In the genomic region with DNA sequence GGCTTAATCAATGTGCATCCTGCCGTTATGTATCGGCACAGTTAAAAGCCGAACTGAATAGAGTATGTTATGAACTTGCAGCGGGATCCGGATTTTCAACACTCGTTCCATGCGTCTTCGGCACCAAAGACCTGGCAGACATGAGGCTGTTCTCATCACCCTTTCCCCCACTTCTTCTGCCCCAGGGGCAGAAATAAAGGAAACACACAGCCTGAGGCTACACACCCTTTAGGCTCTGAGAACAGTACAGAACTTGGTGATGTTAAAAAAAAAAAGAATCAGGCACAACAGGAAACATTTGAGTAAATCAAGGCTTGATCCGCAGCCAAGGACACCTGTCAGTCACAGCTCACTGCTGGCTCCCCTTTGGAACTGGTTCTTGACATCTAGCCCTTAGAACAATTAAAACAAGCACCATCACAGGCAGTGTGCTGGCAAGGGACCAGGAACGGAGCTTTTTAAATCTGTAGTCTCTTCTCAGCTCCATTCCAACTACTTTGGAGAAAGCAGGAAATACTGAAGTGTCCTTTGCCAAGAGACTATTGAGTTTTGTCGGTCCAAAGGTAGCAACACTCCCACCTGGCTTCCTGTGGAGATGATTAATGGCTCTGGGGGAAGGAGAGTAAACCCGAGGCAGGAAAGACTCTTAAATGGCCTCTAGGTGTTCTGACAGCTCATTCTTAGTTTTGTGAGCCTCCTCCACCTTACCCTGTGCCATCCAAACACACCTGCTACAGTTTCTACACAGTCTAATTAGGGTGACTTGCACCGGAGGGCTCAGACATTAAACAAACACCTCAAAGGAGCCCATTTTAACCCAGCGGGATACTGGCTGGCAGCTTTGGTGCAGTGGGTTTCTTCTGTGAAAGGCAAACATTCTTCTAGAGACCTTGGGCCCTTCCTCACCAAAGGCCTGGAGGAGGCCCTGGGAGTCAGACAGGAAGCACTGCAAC, we compare ENCODE assay signal across 9 mouse cellular contexts. TPM values are rescaled to one million over a fixed set of nuclear protein-coding genes. Genes with fewer than 3 reads are reported as not detected.
A peak's percentile ranks its signal among the peaks of the same experiment; 100 is the strongest.
DNase-seq lines count a peak whose midpoint lies in the region; ATAC-seq and TF ChIP-seq lines count a peak whose summit lies in the region.
"Had no signal": no experiment of that assay in that cellular context is flagged by ENCODE, and none has a peak within 500 bp of the region (broad histone marks: within the 10 kb centered on the region; RNA-seq: fewer than 3 reads in every experiment).

No protein-coding gene starts in this region.

- WGBS in intestine, postnatal 0 days: 54% methylated on average over 14 of the region's 14 CpGs

- no peaks in the 10 kb centered on the region for H3K36me3 ChIP-seq in intestine, postnatal 0 days (ENCODE audit: control insufficient read depth, insufficient read depth)

- H3K27ac ChIP-seq in layer of hippocampus, adult 2 months: peak overlapping the region; percentile 53
- H3K27ac ChIP-seq in intestine, postnatal 0 days (ENCODE audit: low read depth, low read length): peak overlapping the region; percentile 79

- no peak for DNase-seq in layer of hippocampus, adult 2 months (ENCODE audit: low spot score in 2 of 2)
- DNase-seq in layer of hippocampus, postnatal 25 days (ENCODE audit: extremely low spot score in 1 of 2, low spot score in 1 of 2): no peak
- peak; percentile 46 to 51 for DNase-seq in cerebellum, postnatal 14 days
- peak; percentile 71 for DNase-seq in lung, postnatal 25 days (ENCODE audit: low spot score)
- no peak for DNase-seq in frontal cortex, adult 2 months (ENCODE audit: extremely low spot score in 1 of 2, low spot score in 1 of 2)
- no peak for DNase-seq in left cerebral cortex, adult 11 months (ENCODE audit: low spot score)
- DNase-seq in urinary bladder, adult 18-20 months (ENCODE audit: low spot score in 2 of 2): no peak

- peak; percentile 90 for ATAC-seq in intestine, postnatal 0 days

- TF ChIP-seq CTCF in layer of hippocampus, adult 2 months (conservative IDR thresholded peaks at IDR 0.05): no peak
- peak; percentile 42 for TF ChIP-seq CTCF in intestine, postnatal 0 days (IDR thresholded peaks at IDR 0.05; ENCODE audit: low read depth)

- no peak overlapping the region for H3K4me3 ChIP-seq in layer of hippocampus, adult 2 months
- H3K4me3 ChIP-seq in intestine, postnatal 0 days (ENCODE audit: low read depth, low read length): no peak overlapping the region
- H3K4me3 ChIP-seq: myocyte had no signal

- H3K9ac ChIP-seq in intestine, postnatal 0 days (ENCODE audit: low read depth, low read length): no peak overlapping the region

- H3K9me3 ChIP-seq in intestine, postnatal 0 days (ENCODE audit: control insufficient read depth): no peaks in the 10 kb centered on the region

- no peaks in the 10 kb centered on the region for H3K27me3 ChIP-seq in intestine, postnatal 0 days (replicated peaks; ENCODE audit: control insufficient read depth, insufficient read depth, low read length)

- peaks cover 8% of the 10 kb centered on the region; the same call in 1 of the 2 replicates for H3K4me1 ChIP-seq in intestine, postnatal 0 days (replicated peaks; ENCODE audit: control insufficient read depth, insufficient read depth, low read length)

- H3K4me2 ChIP-seq in intestine, postnatal 0 days (replicated peaks; ENCODE audit: low read depth): peak overlapping the region; percentile 44

RNA-seq across cellular contexts. Expression of gene Atp8a1, which starts 50.0 kb away (rescaled TPM):
- total RNA-seq in layer of hippocampus, adult 2 months (2021): 100 to 1,000 TPM; 175 to 184 TPM
- total RNA-seq in layer of hippocampus, postnatal 25 days (2021): 100 to 1,000 TPM; 162 to 182 TPM
- polyA plus RNA-seq in intestine, postnatal 0 days (2015; fragmentation: Nextera tagmentation; extraction: Ambion mirVana): 7.8 and 9.1 TPM in 2 replicates
- 56.3 and 66.2 TPM in 2 replicates for polyA plus RNA-seq in frontal cortex, adult 2 months (2012; rRNA removed)

Comparison
In these comparisons a context has a peak if more than half of its experiments do, and no peak if none do; other contexts are left out.
1. DNase-seq: peak in cerebellum, postnatal 14 days (2 of 2) and lung, postnatal 25 days (single experiment); none in layer of hippocampus, adult 2 months (0 of 2), layer of hippocampus, postnatal 25 days (0 of 2), frontal cortex, adult 2 months (0 of 2), left cerebral cortex, adult 11 months (single experiment) and urinary bladder, adult 18-20 months (0 of 2).